Mouse (Mus musculus) heart, embryonic 15.5 days (tissue): ENCODE measurements around the gene Vgll4. TPM values are rescaled to one million over a fixed set of nuclear protein-coding genes. Genes with fewer than 3 reads are reported as not detected.

Experiments
- ATAC-seq: fragments of 200-750 bp; cut with Nextera tagmentation; replicated peaks from 2 replicates; pipeline ENCODE4 v1.8.0; 2017; ENCODE audit warnings: low read depth, moderate TSS enrichment; ENCODE audit not compliant: insufficient number of reproducible peaks, insufficient read depth, low FRiP score
- H3K27ac ChIP-seq: fragments of 300-500 bp; sonication (generic); 2 replicates; pipeline ENCODE4 v1.5.1; 2015; ENCODE audit warnings: mild to moderate bottlenecking, inconsistent platforms
- H3K27me3 ChIP-seq: fragments of 300-500 bp; sonication (generic); 2 replicates; pipeline ENCODE4 v1.6.1; 2015; ENCODE audit warnings: inconsistent platforms
- H3K36me3 ChIP-seq: fragments of 300-500 bp; sonication (generic); 2 replicates; pipeline ENCODE4 v1.6.1; 2015; ENCODE audit warnings: mild to moderate bottlenecking, inconsistent platforms
- H3K4me1 ChIP-seq: fragments of 300-500 bp; sonication (generic); replicated peaks from 2 replicates; pipeline ENCODE4 v1.6.1; 2015; ENCODE audit warnings: inconsistent platforms
- H3K4me2 ChIP-seq: fragments of 300-500 bp; sonication (generic); 2 replicates; pipeline ENCODE4 v1.6.1; 2015; ENCODE audit warnings: inconsistent platforms, mild to moderate bottlenecking, moderate library complexity
- H3K4me3 ChIP-seq: fragments of 300-500 bp; sonication (generic); 2 replicates; pipeline ENCODE4 v1.5.1; 2015; ENCODE audit warnings: mild to moderate bottlenecking, inconsistent platforms
- H3K9ac ChIP-seq: fragments of 300-500 bp; sonication (generic); 2 replicates; pipeline ENCODE4 v1.6.1; 2015; ENCODE audit warnings: mild to moderate bottlenecking, inconsistent platforms
- H3K9me3 ChIP-seq: fragments of 300-500 bp; sonication (generic); replicated peaks from 2 replicates; pipeline ENCODE4 v1.6.1; 2016; ENCODE audit warnings: inconsistent platforms
- whole genome bisulfite sequencing: fragments of 180-500 bp; shearing (Covaris S2); methylation state at CpG from one replicate; pipeline ENCODE4 v1.1.7; 2015; ENCODE audit warnings: mixed read lengths; 5-methylcytosine and 5-hydroxymethylcytosine counted together
- polyA plus RNA-seq: library from polyadenylated mRNA; unstranded; fragments of >200 nt; fragmentation: Nextera tagmentation; extraction: Ambion mirVana; gene quantifications from 2 replicates; pipeline ENCODE4 v1.2.1, GENCODE M21; 2015

Vgll4 gene
- polyA plus RNA-seq, 1 experiment from 2014 or later, result 65.4 TPM

DNA sequence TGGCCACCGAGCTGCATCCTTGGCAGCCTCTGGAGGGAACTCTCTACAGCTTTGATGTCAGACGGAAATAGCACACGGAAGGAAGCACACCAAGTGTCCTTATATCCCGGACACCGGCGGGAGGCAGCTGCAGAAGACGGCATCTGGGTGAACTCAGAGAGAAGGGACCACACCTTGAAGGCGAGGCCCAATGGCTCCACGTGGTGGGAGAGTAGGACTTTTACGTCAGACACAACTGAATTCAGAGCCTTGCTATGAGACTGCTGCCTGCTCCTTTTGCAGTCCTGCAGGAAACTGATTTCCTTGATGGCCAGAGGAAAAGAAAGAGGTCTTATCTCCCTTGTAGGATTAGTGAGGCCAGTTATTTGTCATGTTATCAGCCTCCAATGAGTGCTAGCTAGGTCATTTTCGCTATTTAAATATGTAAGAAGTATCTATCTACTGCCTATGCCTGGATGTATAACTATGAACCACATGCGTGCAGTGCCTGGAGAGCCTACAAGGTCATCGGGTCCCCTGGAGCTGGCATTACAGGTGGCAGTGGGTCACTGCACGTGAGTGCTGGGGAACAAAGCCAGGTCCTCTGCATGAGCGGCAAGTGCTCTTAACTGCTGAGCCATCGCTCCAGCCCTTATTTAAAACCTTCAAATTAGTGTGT, 28.7 kb upstream of the Vgll4 start:
- Histone ChIP-seq H3K4me1 (no peaks in the 10 kb centered on the region), H3K27me3 (no peaks in the 10 kb centered on the region), H3K36me3 (no peaks in the 10 kb centered on the region), H3K4me3 (no peak overlapping the region), H3K27ac (no peak overlapping the region), H3K9ac (no peak overlapping the region), H3K4me2 (no peak overlapping the region), H3K9me3 (no peaks in the 10 kb centered on the region)
- ATAC-seq, result no peak
- WGBS, result 59% methylated on average over 16 of the region's 16 CpGs

DNA sequence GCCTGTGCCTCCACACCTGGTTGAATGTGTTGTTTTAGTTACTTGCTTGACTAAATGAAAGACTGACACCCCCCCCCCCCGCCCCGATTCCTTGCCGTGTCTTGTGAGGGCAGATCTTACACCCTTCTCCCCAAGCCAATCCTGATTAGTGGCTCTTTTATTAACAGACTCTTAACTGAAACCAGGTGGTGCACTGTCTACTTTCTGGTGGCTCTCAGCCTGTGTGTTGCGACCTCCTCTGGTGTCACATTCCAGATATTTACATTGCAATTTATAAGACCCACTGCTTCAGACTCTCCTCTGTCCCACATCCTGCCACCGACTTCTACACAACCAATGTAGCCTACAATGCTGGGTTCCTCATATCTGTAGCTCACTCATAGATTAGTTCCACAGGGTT, 27.7 kb upstream of the Vgll4 start:
- Histone ChIP-seq H3K4me3 (no peak overlapping the region), H3K36me3 (no peaks in the 10 kb centered on the region), H3K4me1 (no peaks in the 10 kb centered on the region), H3K9ac (no peak overlapping the region), H3K9me3 (no peaks in the 10 kb centered on the region), H3K4me2 (no peak overlapping the region), H3K27ac (no peak overlapping the region), H3K27me3 (no peaks in the 10 kb centered on the region)
- no peak for ATAC-seq
- WGBS, result 77% methylated on average over 5 of the region's 5 CpGs

- H3K4me3 ChIP-seq, result no peak overlapping the region
- H3K4me2 ChIP-seq, result no peak overlapping the region
- no peaks in the 10 kb centered on the region for H3K36me3 ChIP-seq
- no peak overlapping the region for H3K27ac ChIP-seq
- H3K9ac ChIP-seq, result no peak overlapping the region
- H3K4me1 ChIP-seq, result no peaks in the 10 kb centered on the region
- ATAC-seq, result no peak
- no peaks in the 10 kb centered on the region for H3K9me3 ChIP-seq
- H3K27me3 ChIP-seq, result no peaks in the 10 kb centered on the region
- WGBS, result 74% methylated on average over 5 of the region's 5 CpGs
Measured at GRCm38 (mm10) chr6:114996910-114997309, 27.1 kb upstream of the Vgll4 start.

- no peak for ATAC-seq
- Histone ChIP-seq H3K27me3 (no peaks in the 10 kb centered on the region), H3K9me3 (no peaks in the 10 kb centered on the region), H3K4me2 (no peak overlapping the region), H3K36me3 (no peaks in the 10 kb centered on the region), H3K27ac (no peak overlapping the region), H3K4me3 (no peak overlapping the region), H3K9ac (no peak overlapping the region), H3K4me1 (no peaks in the 10 kb centered on the region)
- 81% methylated on average over 5 of the region's 5 CpGs for WGBS
Measured at GRCm38 (mm10) chr6:114994079-114994478, 24.3 kb upstream of the Vgll4 start.

GRCm38 (mm10) chr6:114993659-114994058, 23.9 kb upstream of the Vgll4 start:
- Histone ChIP-seq H3K9ac (no peak overlapping the region), H3K27ac (no peak overlapping the region), H3K4me3 (no peak overlapping the region), H3K4me1 (no peaks in the 10 kb centered on the region), H3K27me3 (no peaks in the 10 kb centered on the region), H3K4me2 (no peak overlapping the region), H3K36me3 (no peaks in the 10 kb centered on the region), H3K9me3 (no peaks in the 10 kb centered on the region)
- ATAC-seq, result no peak
- 66% methylated on average over 8 of the region's 8 CpGs for WGBS

DNA sequence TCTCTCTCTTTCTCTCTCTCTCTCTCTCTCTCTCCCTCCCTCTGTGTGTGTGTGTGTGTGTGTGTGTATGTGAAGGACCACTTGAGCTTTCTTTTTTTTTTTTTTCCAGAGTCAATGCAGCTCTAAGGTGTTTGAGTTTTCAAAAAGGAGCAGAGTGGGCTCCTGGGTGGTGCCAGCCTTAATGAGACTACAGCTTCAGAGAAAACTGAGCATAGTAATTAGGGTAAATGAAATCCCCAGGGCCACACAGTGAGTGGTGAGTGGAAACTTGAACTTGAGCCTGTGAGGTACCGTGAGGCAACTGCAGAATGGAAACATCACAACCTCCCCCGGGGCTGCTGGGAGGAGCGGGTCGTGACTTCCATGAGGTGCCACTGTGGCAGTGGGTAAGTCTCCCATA, 22.1 kb upstream of the Vgll4 start:
- 89% methylated on average over 4 of the region's 4 CpGs for WGBS
- no peaks in the 10 kb centered on the region for H3K27me3 ChIP-seq
- no peak overlapping the region for H3K9ac ChIP-seq
- no peaks in the 10 kb centered on the region for H3K36me3 ChIP-seq
- no peaks in the 10 kb centered on the region for H3K9me3 ChIP-seq
- H3K4me3 ChIP-seq, result no peak overlapping the region
- H3K4me1 ChIP-seq, result no peaks in the 10 kb centered on the region
- ATAC-seq, result no peak
- no peak overlapping the region for H3K4me2 ChIP-seq
- H3K27ac ChIP-seq, result no peak overlapping the region

- H3K4me2 ChIP-seq, result no peak overlapping the region
- no peaks in the 10 kb centered on the region for H3K36me3 ChIP-seq
- H3K4me3 ChIP-seq, result no peak overlapping the region
- 64% methylated on average over 3 of the region's 3 CpGs for WGBS
- no peaks in the 10 kb centered on the region for H3K27me3 ChIP-seq
- H3K9me3 ChIP-seq, result no peaks in the 10 kb centered on the region
- no peak overlapping the region for H3K9ac ChIP-seq
- H3K27ac ChIP-seq, result no peak overlapping the region
- no peak for ATAC-seq
- H3K4me1 ChIP-seq, result no peaks in the 10 kb centered on the region
Measured at GRCm38 (mm10) chr6:114988619-114988980, 18.8 kb upstream of the Vgll4 start.

GRCm38 (mm10) chr6:114987966-114988618, 18.3 kb upstream of the Vgll4 start:
- Histone ChIP-seq H3K27me3 (no peaks in the 10 kb centered on the region), H3K9ac (no peak overlapping the region), H3K9me3 (no peaks in the 10 kb centered on the region), H3K4me1 (no peaks in the 10 kb centered on the region), H3K4me2 (no peak overlapping the region), H3K27ac (no peak overlapping the region), H3K36me3 (no peaks in the 10 kb centered on the region), H3K4me3 (no peak overlapping the region)
- 68% methylated on average over 7 of the region's 7 CpGs for WGBS
- no peak for ATAC-seq

DNA sequence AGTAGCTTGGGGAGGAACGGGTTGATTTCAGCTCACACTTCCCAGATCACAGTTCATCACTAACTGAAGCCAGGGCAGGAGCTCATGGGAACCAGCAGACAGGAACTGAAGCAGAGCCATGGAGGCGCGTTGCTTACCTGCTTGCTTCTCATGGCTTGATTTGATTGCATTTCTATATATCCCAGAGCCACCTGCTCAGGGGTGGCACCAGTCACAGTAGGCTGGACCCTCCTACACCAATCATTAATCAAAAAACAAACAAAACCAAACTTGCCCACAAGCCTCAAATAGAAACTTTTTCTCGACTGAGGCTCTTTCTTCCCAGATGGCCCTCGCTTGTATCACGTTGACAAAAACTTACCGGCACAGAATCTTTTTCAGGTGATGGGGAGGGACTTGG, 12.9 kb upstream of the Vgll4 start:
- WGBS, result 65% methylated on average over 7 of the region's 7 CpGs
- no peak for ATAC-seq
- H3K9me3 ChIP-seq, result no peaks in the 10 kb centered on the region
- H3K4me1 ChIP-seq, result no peaks in the 10 kb centered on the region
- H3K36me3 ChIP-seq, result no peaks in the 10 kb centered on the region
- no peak overlapping the region for H3K9ac ChIP-seq
- no peak overlapping the region for H3K4me2 ChIP-seq
- no peaks in the 10 kb centered on the region for H3K27me3 ChIP-seq
- H3K27ac ChIP-seq, result no peak overlapping the region
- no peak overlapping the region for H3K4me3 ChIP-seq

GRCm38 (mm10) chr6:114979715-114980114, 9.9 kb upstream of the Vgll4 start:
- no peak overlapping the region for H3K27ac ChIP-seq
- H3K36me3 ChIP-seq, result no peaks in the 10 kb centered on the region
- no peaks in the 10 kb centered on the region for H3K9me3 ChIP-seq
- no peaks in the 10 kb centered on the region for H3K27me3 ChIP-seq
- H3K4me1 ChIP-seq, result no peaks in the 10 kb centered on the region
- H3K4me2 ChIP-seq, result no peak overlapping the region
- no peak overlapping the region for H3K9ac ChIP-seq
- no peak overlapping the region for H3K4me3 ChIP-seq
- WGBS, result 52% methylated on average over 1 of the region's 1 CpGs
- no peak for ATAC-seq

- Histone ChIP-seq H3K4me1 (no peaks in the 10 kb centered on the region), H3K27ac (no peak overlapping the region), H3K4me2 (no peak overlapping the region), H3K27me3 (no peaks in the 10 kb centered on the region), H3K4me3 (no peak overlapping the region), H3K9ac (no peak overlapping the region), H3K9me3 (no peaks in the 10 kb centered on the region), H3K36me3 (no peaks in the 10 kb centered on the region)
- WGBS, result 67% methylated on average over 7 of the region's 7 CpGs
- ATAC-seq, result no peak
Measured at GRCm38 (mm10) chr6:114976915-114977419, 7.2 kb upstream of the Vgll4 start.

GRCm38 (mm10) chr6:114974331-114974730, 4.5 kb upstream of the Vgll4 start:
- H3K27me3 ChIP-seq, result no peaks in the 10 kb centered on the region
- ATAC-seq, result no peak
- peaks cover 8% of the 10 kb centered on the region for H3K4me1 ChIP-seq
- no peak overlapping the region for H3K9ac ChIP-seq
- no peak overlapping the region for H3K4me3 ChIP-seq
- no peaks in the 10 kb centered on the region for H3K36me3 ChIP-seq
- H3K4me2 ChIP-seq, result no peak overlapping the region
- WGBS, result 91% methylated on average over 1 of the region's 1 CpGs
- H3K9me3 ChIP-seq, result no peaks in the 10 kb centered on the region
- H3K27ac ChIP-seq, result no peak overlapping the region
